Mouse (Mus musculus) CD4-positive, CD25-positive, alpha-beta regulatory T cell, adult 2 months (primary cell): ENCODE measurements at regions not wholly inside any gene's neighbourhood (a gene's known extent, or its start where the extent isn't known, plus 50 kb on each side); places are given as distances from the start of the nearest gene placed in this dataset.

ENCODE experiments used
- DNase-seq: peaks from one replicate; pipeline ENCODE4 v3.0.0-alpha.2; 2012; ENCODE audit warnings: low read depth, low spot score

- DNase-seq, result no peak
Measured at GRCm38 (mm10) chr12:25300804-25301390, 204.0 kb upstream of the Id2 start.

DNA sequence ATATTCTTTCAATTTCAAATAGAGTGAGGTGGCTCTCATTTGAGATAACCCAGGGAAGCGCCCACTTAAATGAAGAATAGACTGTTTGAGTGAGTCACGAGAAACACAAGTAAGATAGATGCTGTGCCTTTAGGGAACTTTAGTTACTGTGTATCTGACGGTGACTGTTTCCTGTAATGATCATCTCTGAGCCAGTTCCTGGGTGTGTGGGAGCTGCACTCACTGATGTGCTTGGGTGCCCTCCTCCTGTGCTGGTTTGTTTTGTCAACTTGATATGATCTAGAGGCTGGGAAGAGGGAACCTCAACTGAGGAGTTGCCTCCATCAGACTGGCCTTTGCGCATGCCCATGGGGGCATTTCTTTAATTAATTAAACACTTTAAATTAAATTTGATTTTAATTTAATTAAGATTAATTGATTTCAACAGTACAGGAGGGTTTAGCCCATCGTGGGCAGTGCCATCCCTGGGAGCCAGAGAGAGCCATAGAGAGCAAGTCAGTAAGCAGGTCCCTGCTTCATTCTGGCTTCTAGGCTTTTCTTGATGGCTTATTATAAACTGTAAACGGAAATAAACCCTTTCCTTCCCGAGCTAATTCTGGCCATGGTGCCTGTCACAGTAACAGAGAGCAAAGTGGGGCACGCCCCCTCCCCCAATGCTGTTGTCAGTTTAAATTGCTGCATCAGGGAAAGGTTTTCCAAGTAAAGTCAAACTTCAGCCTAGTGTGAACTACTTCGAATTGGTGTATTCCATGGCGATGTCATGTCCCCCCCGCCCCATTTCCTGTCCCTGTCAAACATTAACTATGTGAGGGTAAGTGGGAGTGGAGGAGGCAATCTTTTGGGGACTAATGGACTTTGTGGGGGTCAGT, 202.9 kb upstream of the Id2 start:
- peak; percentile 39 for DNase-seq

GRCm38 (mm10) chr12:25298766-25299165, 201.8 kb upstream of the Id2 start:
- no peak for DNase-seq

- no peak for DNase-seq
Measured at GRCm38 (mm10) chr12:25297960-25298359, 201.0 kb upstream of the Id2 start.

GRCm38 (mm10) chr12:25296648-25297047, 199.7 kb upstream of the Id2 start:
- no peak for DNase-seq

GRCm38 (mm10) chr12:25294179-25295025, 197.5 kb upstream of the Id2 start:
- DNase-seq, result peak; percentile 57

- no peak for DNase-seq
Measured at GRCm38 (mm10) chr12:25293470-25294178, 196.7 kb upstream of the Id2 start.

- DNase-seq, result no peak
Measured at GRCm38 (mm10) chr12:25289381-25289780, 192.4 kb upstream of the Id2 start.

- no peak for DNase-seq
Measured at GRCm38 (mm10) chr12:25283808-25284207, 186.9 kb upstream of the Id2 start.

GRCm38 (mm10) chr12:25281438-25281837, 184.5 kb upstream of the Id2 start:
- DNase-seq, result no peak

GRCm38 (mm10) chr12:25273631-25274305, 176.8 kb upstream of the Id2 start:
- no peak for DNase-seq

DNA sequence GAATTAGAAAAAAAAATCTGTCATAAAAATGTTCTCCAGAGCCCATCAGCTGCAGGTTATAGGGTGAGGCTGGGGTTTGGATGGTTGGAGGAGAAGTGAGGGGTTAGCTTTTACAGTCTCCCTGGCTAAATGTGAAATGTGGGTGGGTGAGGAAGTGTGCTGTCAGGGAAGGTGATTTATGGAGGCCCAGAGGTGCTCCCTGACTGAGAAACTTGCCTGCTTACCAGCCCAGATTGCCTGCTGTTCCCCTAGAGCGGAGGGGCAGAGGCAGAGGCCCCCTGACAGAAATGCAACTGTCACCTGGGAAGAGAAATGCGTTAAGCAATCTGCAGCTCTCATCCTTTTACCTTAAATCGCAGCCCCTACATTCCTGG, 175.8 kb upstream of the Id2 start:
- no peak for DNase-seq

- no peak for DNase-seq
Measured at GRCm38 (mm10) chr12:25272114-25272751, 175.3 kb upstream of the Id2 start.

DNA sequence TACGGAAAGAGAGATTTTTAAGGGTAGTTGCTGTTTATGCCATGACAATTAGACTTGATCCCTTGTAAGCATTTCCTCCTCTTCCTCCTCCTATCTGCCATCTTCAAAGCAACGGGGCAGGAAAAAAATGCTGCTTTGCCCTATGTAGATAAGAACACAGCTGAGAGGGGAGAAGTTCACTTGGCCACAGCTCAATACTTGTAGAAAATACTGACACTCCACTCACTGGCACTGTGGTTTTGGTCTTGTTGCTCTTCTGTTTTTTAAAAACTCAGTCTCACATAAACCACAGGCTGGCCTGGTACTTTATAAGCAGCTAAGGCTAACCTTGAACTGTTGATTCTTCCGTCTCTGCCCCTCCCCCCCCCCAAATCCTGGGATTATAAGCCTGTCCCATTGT, 172.9 kb upstream of the Id2 start:
- DNase-seq, result no peak

DNA sequence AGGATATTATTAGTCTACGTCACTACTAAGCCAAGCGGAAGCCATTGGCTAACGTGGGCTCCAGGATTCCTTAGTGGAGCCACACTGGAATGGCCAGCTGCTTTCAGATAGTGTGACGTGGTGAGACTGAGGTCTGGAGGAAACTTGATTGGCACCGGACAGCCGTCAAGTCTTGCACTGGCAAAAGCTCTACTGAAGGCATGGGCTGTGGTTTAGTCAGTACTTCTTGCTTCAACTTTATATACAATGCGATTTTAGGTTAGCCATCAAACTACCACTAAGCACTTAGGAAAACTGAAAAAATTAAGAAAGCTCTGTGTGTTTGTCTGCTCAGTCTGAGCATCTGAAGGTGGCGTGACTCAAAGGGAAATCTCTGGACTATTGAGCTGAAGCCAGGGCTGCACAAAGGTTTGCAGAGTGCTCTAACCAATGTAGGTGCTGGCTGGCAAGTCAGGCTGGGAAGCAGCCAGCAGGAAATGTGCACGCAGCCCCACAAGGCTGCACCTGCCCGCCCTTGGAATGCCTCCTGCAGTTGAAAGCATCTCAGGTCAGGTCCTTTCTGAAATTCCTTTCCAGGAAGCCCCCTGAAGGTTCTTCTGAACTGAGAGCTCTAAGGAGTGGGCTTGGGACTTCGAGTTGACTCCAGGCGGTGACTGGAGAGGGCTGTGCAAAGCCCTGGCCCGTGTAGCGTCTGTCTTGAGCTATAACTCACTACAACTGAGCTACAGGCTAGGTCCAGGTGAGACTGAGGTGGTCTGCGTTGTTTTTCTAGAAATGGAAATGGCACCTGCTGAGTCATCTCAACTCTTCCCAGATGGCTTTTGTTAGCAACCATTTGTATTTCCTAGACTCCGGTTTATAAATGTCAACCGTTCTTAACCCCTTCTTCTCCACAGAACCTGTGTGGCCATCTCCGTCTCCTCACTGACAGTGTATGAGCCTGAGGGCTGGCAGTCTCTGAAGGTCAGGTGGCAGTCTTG, 172.2 kb upstream of the Id2 start:
- DNase-seq, result no peak

DNA sequence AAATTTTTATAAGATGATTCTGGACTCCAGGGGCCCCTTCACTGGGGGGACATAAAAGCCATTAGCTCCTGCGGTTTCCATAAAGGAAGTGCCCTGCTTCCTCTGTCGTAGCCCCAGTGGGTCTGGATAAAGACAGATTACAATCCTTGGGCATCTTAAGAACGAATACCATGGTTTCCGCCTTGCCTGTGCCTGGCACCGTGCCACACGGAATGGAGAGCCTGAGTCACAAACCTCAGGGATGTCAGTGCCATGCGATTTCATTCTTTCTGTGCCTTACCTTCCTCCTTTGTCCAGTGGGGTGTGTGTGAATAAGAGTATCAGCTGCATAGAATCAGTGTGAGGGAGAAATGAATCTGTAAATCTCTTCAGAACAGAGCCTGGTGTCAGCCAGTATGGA, 171.4 kb upstream of the Id2 start:
- DNase-seq, result peak; percentile 37

GRCm38 (mm10) chr12:25267572-25268115, 170.7 kb upstream of the Id2 start:
- peak; percentile 41 for DNase-seq

DNA sequence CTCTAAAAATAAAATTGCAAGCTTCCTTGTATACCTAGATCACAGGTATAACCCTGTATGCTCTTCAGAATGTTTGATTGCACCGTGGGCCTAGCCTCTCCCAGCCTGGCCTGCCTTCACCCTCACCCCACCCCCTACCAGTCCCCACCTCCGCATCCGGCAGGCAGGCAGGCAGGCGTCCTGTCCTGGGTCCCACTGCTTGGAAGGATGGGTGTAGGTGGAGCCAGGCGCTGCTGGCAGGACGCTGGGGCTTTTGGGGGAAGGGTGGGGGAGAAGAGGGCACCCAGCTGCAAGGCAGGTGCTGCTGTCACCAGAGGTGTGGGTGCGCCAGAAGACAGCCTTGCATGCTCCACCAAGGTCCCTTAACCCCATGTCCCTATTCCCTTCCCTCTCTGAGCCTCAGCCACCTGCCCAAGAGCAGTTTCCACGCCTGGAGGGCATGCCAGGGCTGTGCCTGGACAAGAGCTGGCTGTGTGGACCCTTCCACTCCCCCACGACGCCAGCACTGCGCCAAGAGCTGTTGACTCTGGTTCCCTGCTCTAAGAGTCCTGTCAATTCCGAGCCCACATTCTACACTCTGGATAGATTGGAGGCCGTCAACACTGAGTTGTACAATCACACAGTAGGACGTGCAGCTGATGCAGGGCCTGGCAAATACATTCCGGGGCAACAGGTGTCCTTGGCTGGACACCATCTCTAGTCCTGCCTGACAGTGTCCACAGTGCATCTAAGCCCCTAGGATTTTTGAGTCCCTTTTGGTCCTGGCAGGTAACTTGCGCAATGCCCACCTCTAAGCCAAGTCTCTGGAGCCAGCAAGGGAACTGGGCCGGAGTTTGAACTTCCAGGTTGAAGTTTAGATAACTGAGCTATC, 170.0 kb upstream of the Id2 start:
- peak; percentile 65 for DNase-seq
